Mouse (Mus musculus) monocyte, adult 2 months (primary cell): ENCODE data around the gene Dock4.

Experiments
- DNase-seq, 2 experiments: peaks; one replicate each; pipeline ENCODE4 v3.0.0; 2022; ENCODE audit warnings: low spot score in 2 of 2, low read depth in 1 of 2

Dock4 gene

DNA sequence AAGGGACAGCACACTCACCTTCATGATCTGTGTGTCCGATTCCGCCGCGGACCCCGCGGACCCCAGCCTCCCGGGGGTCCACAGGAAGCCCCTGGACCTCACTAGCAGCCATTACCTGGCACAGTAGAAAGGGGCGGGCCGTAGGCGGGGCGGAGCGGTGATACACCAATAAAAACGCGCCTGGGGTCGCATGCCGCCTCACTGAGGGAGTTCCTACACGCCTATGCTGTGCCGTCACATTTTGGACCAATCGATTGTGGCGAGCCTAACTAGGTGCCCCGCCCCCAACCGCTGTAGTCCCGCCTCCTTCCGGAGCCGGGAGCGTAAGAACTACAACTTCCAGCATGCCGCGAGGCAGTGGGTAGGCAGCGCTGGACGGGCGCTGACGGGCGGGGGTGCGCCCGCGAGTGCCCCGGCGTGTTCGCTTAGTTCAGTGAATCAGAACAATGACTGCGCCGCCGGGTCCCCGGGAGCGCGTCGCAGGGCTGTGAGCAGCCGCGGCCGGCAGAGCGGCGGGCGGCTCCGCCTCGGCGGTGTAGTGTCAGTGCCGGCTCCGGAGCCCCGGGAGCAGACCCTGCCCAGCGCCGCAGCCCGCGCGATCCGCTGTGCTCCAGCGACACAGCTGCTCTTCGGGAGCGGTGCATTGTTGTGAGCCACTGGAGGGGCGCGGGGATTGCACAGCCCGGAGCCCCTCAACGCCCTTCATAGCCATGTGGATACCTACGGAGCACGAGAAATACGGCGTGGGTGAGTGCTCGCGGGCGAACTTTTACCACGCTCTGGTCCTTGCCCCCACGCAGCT is at the start of gene Dock4, which contains the start of gene Zfp277:
TSS of gene Dock4 (plus strand) at position 305 of the 802 bp plus-strand sequence.
TSS of gene Zfp277 (minus strand) at position 255 of the 802 bp plus-strand sequence.
- DNase-seq, result peak; percentile 94 to 96

DNA sequence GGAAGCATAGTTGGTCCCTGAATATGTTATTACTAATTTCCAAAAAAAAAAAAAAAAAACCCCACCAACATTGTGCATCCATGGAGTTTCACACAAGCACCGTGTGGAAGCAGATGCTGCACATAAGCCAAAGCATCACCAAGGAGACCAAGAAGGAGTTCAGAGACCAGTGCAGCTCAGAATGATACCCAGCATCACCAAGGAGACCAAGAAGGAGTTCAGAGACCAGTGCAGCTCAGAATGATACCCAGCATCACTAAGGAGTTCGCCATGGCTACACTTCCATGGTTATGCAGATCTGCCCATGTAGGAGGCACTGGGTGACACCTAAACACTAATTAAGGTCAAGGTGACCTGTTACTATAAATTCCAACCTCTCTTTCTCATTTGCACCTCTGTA is 46.8 kb upstream of the Dock4 start:
- DNase-seq, result no peak

DNA sequence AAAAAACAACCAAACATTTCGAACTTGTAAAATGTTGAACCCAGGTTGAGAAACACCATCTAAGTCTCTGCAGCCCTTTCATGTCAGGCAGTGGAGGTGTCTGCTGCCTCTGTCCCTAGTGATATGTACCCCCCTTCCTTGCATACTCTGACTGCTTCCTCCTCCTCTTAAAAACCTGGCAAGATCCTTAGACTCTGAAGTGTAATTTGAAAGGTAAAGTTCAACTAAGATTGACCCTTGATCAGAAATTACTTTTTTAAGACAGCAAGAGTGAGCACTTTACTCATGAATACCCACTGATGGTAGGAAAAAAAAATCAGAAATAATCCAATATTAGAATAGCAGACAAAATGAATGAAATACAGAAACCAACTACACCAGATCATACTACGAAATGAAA is 46.4 kb upstream of the Dock4 start:
- no peak for DNase-seq

DNA sequence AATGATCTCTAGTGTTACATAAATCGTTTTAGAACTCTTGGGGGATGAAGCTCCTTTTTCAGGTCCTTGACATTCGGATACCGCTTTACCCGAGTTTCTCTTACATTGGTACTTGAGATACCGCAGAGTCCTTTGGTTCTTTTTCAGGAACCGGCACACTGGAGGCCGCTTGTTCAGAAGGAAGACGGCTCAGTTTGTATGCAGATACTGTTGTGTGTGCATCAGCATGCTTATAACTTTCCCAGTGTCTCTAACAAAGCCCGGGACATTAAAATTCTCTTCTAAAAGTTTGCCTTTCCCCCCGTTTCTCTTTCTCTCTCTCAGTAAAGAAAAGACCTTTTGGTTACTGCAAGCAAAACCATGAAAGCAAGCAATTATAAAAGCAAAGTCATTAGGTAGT is 45.9 kb upstream of the Dock4 start:
- no peak for DNase-seq

DNA sequence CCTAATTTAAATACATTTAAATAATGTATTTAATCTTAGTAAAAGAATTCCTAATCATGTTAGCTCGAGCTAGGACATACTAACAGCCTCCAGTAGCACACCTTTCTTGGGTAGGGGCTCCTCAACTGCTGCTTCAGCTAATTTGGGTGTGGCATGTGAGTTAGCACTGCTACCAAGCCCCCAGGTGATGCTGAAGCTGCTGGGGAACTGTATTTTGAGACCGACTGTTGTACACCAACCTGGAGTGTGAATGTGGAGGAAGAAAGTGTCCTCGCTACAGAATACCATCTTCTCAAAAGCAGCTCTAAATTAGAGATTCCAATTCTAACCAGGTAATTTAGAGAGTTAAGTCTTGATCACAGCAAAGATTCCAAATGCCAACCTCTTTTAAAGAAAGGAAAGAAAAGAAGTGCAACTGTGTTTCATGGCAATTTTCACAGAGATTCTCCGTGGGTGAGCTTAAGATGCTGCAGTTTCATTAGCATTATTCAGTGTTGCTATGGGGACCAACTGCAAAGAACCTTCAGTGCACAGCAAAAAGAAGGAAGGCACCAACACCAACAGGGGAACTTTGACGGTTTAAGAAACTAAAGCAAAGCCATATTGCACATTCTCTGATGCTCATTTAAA is 31.0 kb upstream of the Dock4 start:
- DNase-seq, result no peak

DNA sequence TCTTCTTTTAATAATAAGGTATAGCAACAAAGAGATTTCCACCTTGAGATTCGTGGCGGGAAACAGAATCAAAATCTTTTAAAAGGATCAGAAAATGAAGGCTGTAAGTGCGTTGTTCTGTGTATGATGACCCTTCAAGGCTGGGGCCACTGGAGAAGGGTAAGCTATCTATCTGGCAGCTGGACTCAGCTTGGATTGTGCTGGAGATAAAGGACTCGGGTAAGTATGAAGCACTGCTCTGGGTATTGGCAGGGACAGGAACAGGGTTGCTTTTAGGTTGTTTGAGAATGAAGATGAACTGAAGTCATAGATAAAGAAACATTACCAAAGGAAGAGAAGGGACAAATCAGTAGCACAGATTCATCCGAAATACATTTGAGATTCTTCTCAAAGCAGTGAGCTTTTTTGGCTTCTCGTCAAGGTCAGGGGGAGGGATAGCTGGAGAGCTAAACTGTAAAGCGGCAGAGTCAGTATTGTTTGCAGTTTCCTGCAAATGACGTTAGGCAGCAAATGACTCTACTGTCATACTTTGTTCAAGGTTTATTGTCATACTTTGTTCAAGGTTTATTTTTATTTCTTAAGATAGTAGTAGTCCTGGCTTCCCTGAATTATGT is 30.3 kb upstream of the Dock4 start:
- no peak for DNase-seq

DNA sequence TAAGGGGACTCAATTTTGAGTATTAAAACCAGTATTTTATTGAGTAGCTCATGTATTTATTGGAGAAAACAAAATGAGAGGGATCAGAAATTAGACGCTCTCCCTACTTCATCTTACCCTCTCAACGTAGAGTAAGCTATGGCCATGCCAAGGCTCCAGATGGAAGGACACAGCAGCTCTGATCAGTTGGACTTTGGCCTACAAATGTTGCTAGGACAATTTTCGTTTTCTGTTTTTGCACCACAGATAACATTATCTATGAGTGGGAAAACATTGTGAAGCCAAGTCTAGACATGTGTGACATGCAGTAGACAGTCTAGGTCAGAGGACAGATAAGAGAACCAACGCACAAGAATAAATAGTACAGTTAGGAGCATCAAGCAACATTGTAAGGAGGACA is 28.5 kb upstream of the Dock4 start:
- DNase-seq, result no peak

DNA sequence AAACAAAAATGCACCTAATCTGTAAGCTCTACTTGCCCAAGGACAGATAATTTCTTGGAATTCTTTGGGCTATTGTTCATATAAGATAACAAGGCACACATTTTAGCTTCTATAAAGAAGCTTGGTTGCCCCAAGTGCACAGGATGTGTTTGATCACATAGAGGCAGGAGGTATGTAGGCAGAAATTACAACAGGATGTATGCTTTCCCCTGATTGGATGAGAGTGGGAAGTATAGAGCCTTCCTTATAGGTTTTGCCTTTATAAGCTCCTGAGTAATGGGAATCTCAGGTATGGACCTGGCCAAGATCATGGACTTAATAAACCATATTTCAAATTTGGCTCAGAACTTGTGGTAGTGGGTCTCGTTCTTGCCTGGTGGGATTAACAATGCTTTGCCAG is 20.8 kb upstream of the Dock4 start:
- DNase-seq, result no peak

DNA sequence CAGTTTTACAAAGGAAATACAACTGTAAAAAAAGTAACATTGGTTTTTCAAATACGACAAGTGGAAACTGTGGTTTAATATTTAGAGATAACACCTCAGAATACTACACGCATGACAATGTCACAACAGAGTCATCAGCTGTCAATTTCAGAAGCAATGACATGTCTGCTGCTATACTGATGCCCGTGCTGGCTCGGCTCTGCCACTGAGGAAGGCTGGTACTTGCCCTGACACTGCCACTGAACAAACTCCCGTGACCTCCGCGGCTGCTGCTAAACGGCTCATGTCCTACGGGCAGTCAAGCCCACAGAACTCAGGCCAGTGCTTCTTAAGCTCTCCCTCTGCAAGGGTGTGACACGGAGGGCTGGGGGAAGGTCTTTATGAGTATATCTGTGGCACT is 18.1 kb upstream of the Dock4 start:
- DNase-seq, result no peak

DNA sequence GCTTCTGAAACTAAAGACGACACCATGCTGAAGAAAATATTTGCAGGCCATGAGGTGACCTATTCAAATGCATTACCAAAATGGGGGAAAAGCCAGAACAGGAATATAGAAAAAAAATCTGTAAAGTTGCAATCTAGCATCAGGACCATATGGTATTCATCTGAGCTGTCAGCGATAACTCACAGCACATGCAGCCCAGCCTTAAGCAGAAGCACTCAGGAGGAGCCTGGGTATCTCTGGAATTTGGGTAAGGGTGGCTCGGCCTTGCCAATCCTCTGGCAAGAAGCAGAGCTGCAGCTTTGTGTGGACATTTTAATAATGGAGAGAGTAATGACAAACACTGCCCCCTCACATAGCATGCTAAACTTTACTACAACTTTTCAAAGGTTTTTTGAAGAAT is 15.8 kb upstream of the Dock4 start:
- DNase-seq, result no peak

DNA sequence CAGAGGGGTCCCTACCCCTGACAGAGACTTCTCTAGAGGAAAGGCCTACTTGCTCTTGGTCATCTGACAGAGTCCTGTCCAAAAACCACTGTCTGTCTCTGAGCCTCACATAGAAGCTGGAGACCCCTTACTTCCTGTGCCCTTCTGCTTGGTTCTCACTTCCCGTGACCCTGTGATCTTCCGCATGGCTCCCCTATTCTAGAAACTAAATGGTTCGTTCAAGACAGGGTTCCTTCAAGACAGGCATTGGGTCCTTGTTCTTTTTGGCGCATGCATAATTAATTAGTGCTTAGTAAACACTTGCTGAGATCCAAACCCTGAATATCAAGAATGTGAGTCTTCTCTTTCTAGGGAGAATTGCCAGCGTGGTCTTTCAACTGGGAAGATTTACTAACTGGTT is 14.7 kb upstream of the Dock4 start:
- DNase-seq, result no peak

DNA sequence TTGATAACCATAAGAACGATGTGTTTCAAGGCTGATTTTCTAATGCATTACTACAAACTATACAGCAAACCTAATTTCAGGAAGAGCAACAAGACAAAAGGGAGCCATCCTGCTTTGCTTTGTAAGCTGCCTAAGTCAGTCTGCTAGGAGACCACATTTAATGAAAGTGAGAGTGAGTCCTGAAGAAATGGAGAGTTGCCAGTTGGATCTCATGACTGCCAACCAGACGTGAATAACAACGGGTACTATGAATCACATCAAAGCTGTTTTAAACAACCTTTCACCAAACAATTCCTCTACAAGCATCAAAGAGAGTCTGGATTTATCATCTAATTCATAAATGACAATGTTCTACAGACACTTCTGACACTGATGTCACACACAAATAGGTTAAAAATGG is 11.7 kb upstream of the Dock4 start:
- DNase-seq, result no peak

DNA sequence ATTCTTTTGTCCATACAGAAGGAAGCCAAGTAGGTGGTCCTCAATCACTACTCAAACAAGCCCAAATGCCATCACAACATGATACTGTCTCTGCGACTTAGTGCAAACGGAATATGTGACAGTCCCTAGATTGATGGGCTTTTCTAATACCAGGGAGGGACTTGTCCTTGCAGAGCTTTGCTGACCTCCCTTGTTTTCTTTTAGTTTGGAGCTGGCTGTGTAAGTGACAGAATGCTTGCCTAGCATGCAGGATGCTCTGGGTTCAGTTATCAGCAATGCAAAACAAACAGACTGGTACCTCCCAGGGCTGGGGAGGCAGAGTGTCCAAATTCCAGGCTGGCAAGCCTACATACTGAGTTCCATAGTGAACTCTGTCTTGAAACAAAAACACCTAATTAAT is 7.7 kb upstream of the Dock4 start:
- DNase-seq, result no peak

DNA sequence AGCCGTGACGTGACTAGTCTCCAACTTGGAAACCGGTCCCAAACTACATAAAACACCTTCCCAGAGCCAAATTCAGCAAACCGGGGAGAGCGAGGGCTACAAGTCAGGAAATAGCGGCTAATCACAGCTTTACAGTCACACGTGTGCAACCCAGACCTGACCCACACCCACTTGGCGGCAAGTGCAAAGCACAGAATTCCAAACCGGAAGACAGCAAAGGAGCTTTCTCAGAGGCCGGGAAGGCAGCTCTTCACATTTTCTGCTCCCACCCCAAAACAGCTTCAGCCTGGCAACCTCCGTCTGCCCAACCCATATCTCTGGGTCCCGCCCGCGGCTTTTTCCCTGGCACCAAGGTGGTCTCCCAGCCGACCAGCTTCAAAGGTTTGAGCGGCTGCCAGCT is 546 bp upstream of the Dock4 start:
- no peak for DNase-seq

DNA sequence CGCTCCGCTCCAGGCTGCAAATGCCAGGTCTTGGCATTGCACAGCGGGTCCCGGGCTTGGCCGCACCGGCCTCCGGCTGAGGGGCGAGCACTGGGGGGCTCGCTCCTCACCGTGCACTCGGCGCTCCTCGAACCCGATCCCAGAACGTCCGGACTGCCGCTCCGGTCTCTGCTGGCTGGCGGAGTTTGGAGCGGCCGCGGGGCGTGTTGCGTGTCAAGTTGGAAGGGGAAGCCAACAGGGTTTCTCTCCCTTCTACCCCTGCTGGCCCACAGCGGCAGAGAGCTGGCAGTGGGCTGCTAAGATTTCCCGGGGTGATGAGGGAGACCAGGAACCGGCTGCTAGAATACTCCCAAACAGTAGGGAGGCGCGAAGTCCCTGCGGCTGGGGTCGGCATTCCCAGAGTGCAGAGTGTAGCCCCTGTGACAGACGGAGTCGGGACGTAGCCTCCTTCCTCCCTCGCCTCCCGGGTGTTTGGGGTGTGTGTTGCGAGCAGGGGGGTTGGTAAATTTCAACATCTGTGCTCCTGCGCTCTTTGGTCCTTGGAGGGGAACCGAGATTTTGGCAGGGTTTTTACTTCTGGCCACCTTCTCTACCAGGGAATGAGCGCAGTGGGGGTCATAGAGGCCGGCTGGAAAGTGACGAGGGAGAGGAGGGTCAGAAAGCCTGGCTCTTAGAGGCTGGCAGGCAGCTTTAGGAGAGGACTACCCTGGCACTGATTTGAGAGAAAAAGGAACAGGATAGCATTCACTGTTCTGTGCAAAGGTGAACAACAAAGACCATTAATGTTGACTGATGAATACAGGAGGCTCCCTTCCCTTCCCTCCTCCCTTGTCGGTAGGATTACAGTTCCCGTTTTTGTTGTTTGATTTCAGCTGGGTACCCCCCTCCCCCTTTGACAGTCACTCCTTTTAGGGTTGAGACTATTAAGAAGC is 964 bp downstream of the Dock4 start:
- peak in 1 of 2 experiments; percentile 12 for DNase-seq

DNA sequence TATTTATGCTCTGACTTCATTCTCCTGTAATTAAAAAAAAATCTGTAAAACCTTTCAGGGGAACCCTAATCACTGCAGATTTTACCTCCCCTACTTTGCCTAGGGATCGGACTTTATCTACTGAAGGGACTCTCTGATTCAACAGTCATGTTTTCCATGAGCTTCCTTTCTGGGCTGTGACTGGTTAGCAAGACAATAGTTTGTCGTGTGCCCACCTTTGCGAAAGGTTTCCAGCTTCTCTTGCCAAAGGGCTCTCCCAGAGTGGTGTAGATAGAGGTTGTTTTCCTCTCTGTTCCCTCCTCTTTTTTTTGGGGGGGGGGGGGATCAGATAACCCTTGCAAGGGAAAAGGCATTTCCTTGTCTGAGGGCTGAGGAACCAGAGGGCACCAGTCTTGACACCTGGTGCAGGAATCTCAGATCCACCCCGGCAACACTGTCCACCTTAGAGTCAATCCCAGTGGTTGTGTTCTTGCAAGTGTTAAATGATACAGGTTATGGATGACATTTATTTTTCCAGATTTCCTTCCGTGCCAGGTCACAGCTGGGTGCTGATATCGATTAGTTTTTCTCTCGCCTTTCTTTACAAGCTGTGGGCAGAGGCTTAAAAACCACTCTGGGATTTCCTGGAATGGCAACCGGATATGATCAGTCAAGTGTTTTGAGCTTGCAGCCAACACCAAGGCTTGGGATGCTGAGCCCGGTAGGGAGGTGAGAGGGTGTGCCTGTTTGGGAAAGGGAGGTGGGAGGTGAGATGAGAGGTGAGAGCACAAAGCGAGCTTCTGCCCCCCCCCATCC is 2.0 kb downstream of the Dock4 start:
- DNase-seq, result no peak

DNA sequence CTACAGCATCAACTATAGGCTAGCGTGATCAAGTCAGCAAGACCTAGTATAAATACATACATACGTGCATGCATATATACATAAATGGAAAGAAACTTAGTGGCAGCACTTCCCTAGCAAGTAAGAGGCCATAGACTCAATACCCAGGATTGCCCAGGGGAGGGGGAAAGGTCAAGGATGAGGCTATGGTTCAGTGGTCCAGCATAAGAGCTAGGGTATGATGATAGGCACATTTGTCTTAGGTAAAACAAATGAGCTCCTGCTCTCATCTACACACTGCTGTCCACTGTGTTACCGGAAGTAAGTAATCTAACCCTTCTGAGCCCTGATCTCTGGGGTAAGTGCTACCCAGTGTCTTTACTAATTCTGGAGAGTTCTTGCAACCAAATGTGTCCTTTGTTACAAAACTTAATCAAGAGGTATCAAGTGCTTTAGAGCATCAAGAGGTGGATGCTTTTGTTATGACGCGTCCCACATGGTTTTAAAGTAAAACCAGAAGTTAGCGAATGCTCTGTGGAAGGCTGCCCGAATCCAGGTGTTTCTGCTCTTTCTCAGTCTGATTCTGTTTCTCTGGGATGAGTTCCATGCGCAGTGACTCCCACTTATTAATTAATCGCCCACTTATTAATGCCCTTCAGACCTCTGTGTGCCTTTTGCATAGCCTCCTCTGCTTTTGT is 3.5 kb downstream of the Dock4 start:
- DNase-seq, result no peak

DNA sequence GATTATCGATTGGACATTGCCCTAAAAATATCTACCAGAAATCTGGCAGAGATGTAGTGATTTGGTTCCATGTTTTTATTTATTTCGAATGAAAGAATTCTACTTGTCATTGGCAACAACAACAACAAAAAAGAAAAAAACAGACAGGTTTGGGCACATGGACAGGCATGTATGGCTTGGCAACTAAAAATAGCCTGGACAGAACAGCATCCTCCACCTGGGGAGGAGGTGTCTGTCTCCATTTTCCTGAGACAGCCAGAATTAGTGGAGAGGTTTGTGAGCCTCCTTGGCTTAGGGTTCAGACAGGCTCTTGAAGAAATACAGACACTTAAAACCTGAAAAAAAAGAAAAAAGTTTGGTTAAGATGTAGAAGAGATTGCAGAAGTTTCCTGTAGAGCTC is 10.8 kb downstream of the Dock4 start:
- no peak for DNase-seq

DNA sequence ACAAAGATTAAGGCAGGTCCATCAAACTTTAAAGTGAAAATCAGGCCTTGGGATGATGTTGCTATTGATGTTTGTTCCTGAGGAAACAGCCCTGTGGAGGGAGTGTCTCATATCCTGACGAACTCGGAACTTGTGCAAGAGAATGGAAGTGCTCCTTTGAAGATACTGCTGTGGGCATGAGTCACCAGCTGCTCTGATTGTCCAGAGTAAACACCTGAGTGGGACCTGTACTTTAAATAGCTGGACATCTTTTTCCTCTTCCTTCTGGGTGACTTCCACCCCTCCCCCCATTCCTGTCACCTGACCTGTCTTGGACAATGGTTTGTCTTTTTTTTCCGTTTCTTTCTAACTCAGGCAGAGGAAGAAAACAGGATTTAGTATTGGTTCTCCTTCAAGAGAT is 13.2 kb downstream of the Dock4 start:
- no peak for DNase-seq

DNA sequence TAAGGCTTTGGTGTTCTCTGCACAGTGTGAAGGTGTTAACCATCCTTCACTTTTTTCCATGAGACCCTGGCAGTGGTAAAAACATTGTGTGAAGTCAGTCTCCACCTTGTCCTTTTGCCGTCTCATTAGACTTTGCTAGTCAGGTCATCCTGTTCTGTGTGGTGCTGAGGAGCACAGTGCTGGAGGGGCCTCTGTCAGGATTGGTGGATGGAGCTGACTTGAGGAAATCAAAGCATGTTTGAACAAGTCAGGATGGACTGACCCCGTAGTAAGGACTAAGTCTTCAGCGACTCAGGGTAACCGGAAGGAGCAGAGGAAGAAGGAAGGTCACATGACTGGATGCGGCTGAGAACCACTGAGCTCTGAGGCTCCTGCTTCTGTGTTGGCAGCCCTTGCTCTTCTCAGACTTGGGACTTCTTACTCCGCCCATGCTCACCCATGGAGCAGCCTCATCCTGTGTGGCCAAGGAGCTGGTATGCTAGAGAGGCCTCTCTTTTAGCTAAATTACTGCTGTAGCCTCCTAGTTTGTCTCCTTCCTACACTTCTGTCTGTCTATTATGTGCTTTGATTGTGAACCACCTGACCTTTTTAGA is 14.0 kb downstream of the Dock4 start:
- no peak for DNase-seq
